Mouse (Mus musculus) CH12.LX (cell line): Measurements from ENCODE around the gene Pak1. TPM values are rescaled to one million over a fixed set of nuclear protein-coding genes. Genes with fewer than 3 reads are reported as not detected.

Experiments
- DNase-seq: peaks from one replicate; pipeline ENCODE4 v3.0.0-alpha.2; 2013; ENCODE audit errors: extremely low read depth
- H3K27ac ChIP-seq: 2 replicates; pipeline ENCODE4 v1.5.1; 2012; ENCODE audit warnings: low read depth, mild to moderate bottlenecking, control low read depth, moderate library complexity; ENCODE audit not compliant: insufficient read depth
- H3K27me3 ChIP-seq: replicated peaks from 2 replicates; pipeline ENCODE3; 2012; ENCODE audit warnings: inconsistent platforms
- H3K36me3 ChIP-seq, 2 experiments: replicated peaks in 1 of 2; 2 replicates each; pipeline versions ENCODE3 to v1.6.1; 2012; ENCODE audit warnings: inconsistent platforms in 1 of 2, low read length in 1 of 2, mild to moderate bottlenecking in 1 of 2, mixed read lengths in 1 of 2, moderate library complexity in 1 of 2; ENCODE audit not compliant: control insufficient read depth in 1 of 2, insufficient read depth in 1 of 2
- H3K4me1 ChIP-seq, 2 experiments: 2 replicates each; pipeline ENCODE4 v1.6.1; 2012; ENCODE audit warnings: inconsistent platforms in 1 of 2, moderate library complexity in 1 of 2; ENCODE audit not compliant: insufficient read depth in 2 of 2, control insufficient read depth in 1 of 2
- H3K4me2 ChIP-seq: 2 replicates; pipeline ENCODE4 v1.6.1; 2012; ENCODE audit warnings: low read depth, mild to moderate bottlenecking, control low read depth; ENCODE audit not compliant: poor library complexity, insufficient read depth, severe bottlenecking
- H3K4me3 ChIP-seq, 3 experiments: fragments of 150-350 bp in 1 of 3; sonication (generic) in 1 of 3; replicated peaks in 1 of 3; 2 replicates each; pipeline versions ENCODE3 to v1.5.1; 2011 to 2012; ENCODE audit warnings: low read depth in 2 of 3, low read length in 2 of 3, mild to moderate bottlenecking in 2 of 3, moderate library complexity in 2 of 3, control low read depth in 1 of 3, improper control_type of control experiment in 1 of 3, inconsistent platforms in 1 of 3, mixed read lengths in 1 of 3; ENCODE audit not compliant: poor library complexity in 1 of 3
- H3K79me2 ChIP-seq: replicated peaks from 2 replicates; pipeline ENCODE4 v1.6.1; 2012; ENCODE audit warnings: mild to moderate bottlenecking, moderate library complexity; ENCODE audit not compliant: control insufficient read depth, poor library complexity, insufficient read depth, severe bottlenecking; ENCODE audit errors: extremely low read depth
- H3K9ac ChIP-seq: 2 replicates; pipeline ENCODE4 v1.6.1; 2012; ENCODE audit warnings: low read depth, mild to moderate bottlenecking, control low read depth, moderate library complexity; ENCODE audit not compliant: insufficient read depth
- H3K9me3 ChIP-seq: replicated peaks from 2 replicates; pipeline ENCODE3; 2012; ENCODE audit warnings: low read length, inconsistent platforms, mixed read lengths
- CHD1 ChIP-seq: IDR thresholded peaks from 2 replicates; pipeline ENCODE4 v1.6.1; 2012; ENCODE audit warnings: low read depth, low read length, improper control_type of control experiment, inconsistent platforms
- CHD2 ChIP-seq: IDR thresholded peaks from 2 replicates; pipeline ENCODE4 v1.6.1; 2011; ENCODE audit warnings: low read length, improper control_type of control experiment
- CTCF ChIP-seq, 2 experiments: IDR thresholded peaks in 1 of 2; conservative IDR thresholded peaks in 1 of 2; 2 replicates each; pipeline ENCODE4 v1.5.1; 2011 to 2012; ENCODE audit warnings: low read depth in 2 of 2, low read length in 2 of 2, improper control_type of control experiment in 1 of 2, inconsistent platforms in 1 of 2, mild to moderate bottlenecking in 1 of 2, moderate library complexity in 1 of 2
- KAT2A ChIP-seq: IDR thresholded peaks from 2 replicates; pipeline ENCODE4 v1.6.1; 2012; ENCODE audit warnings: low read length, improper control_type of control experiment, inconsistent platforms; ENCODE audit not compliant: insufficient replicate concordance
- MAFK ChIP-seq: IDR thresholded peaks from 2 replicates; pipeline ENCODE4 v1.6.1; 2011; ENCODE audit warnings: low read length, improper control_type of control experiment; ENCODE audit not compliant: insufficient replicate concordance
- MXI1 ChIP-seq: IDR thresholded peaks from 2 replicates; pipeline ENCODE4 v1.6.1; 2011; ENCODE audit warnings: mild to moderate bottlenecking, low read depth, low read length, improper control_type of control experiment
- NELFE ChIP-seq: IDR thresholded peaks from 2 replicates; pipeline ENCODE4 v1.6.1; 2011; ENCODE audit warnings: low read depth, low read length, improper control_type of control experiment
- PAX5 ChIP-seq: IDR thresholded peaks from 2 replicates; pipeline ENCODE4 v1.6.1; 2012; ENCODE audit warnings: low read length, inconsistent platforms, mixed read lengths
- RCOR1 ChIP-seq: conservative IDR thresholded peaks from 2 replicates; pipeline ENCODE4 v1.6.1; 2012; ENCODE audit warnings: low read depth, mild to moderate bottlenecking, inconsistent platforms, low read length, improper control_type of control experiment
- SMC3 ChIP-seq: IDR thresholded peaks from 2 replicates; pipeline ENCODE4 v1.6.1; 2011; ENCODE audit warnings: low read depth, low read length, improper control_type of control experiment
- TCF12 ChIP-seq: IDR thresholded peaks from 2 replicates; pipeline ENCODE4 v1.6.1; 2014; ENCODE audit warnings: low read depth, mild to moderate bottlenecking, inconsistent platforms, low read length, improper control_type of control experiment
- UBTF ChIP-seq: IDR thresholded peaks from 2 replicates; pipeline ENCODE4 v1.6.1; 2012; ENCODE audit warnings: low read depth, mild to moderate bottlenecking, inconsistent platforms, low read length, improper control_type of control experiment, moderate library complexity
- USF2 ChIP-seq: conservative IDR thresholded peaks from 2 replicates; pipeline ENCODE4 v1.6.1; 2011; ENCODE audit warnings: low read depth, low read length, improper control_type of control experiment
- dilution Hi-C: fragments of 300-500 bp; cut with MboI; formaldehyde crosslinking; loops from 2 replicates; pipeline ENCODE4 v1.14.3; 2020; ENCODE audit warnings: low sequenced_read_pairs; ENCODE audit not compliant: extremely low pct_unique_long_range_greater_than_20kb, extremely low pct_ligation_motif_present
- in situ Hi-C: fragments of 300-500 bp; cut with MboI; formaldehyde crosslinking; loops from 3 replicates; pipeline ENCODE4 v1.14.3; 2019; ENCODE audit warnings: low sequenced_read_pairs, low pct_ligation_motif_present, low pct_unique_long_range_greater_than_20kb, mixed read lengths
- polyA plus RNA-seq: library from polyadenylated mRNA; unstranded; fragments of >175 nt; gene quantifications from 2 replicates; pipeline ENCODE4 v1.2.1, GENCODE M21; 2012; ENCODE audit warnings: low read depth; ENCODE audit not compliant: insufficient read length
- total RNA-seq, 2 experiments: library from RNA; depleted of rRNA; stranded (reverse); fragments of 300-350 nt in 1 of 2; fragments of >200 nt in 1 of 2; gene quantifications; 2 replicates each; pipeline ENCODE4 v1.2.3; 2012 to 2014

Pak1 gene
- total and polyA plus RNA-seq, 3 experiments = 0.93 to 5.4 (median 4.1) TPM

GRCm38 (mm10) chr7:97838574-97838973 lies 50.2 kb downstream of the Pak1 start:
- H3K9ac ChIP-seq = no peak overlapping the region
- H3K4me2 ChIP-seq = no peak overlapping the region
- no peaks in the 10 kb centered on the region for H3K79me2 ChIP-seq
- dilution Hi-C loops = no loop called here
- in situ Hi-C loops = loop anchor here (10.0 kb wide), 1 partner anchor 84 kb away; no protein-coding TSS in a partner anchor
- TF ChIP-seq PAX5 = no peak
- no peak for TF ChIP-seq MXI1
- TF ChIP-seq SMC3 = no peak
- TF ChIP-seq KAT2A = no peak
- no peak for TF ChIP-seq NELFE
- no peak for TF ChIP-seq UBTF
- H3K9me3 ChIP-seq = no peaks in the 10 kb centered on the region
- no peaks in the 10 kb centered on the region for H3K27me3 ChIP-seq
- H3K4me3 ChIP-seq = no peak overlapping the region
- no peak overlapping the region for H3K27ac ChIP-seq
- no peak for DNase-seq
- H3K36me3 ChIP-seq = no peaks in the 10 kb centered on the region
- peaks cover 0 to 5% of the 10 kb centered on the region in 2 experiments; a peak in 2 of 4 replicates for H3K4me1 ChIP-seq

DNA sequence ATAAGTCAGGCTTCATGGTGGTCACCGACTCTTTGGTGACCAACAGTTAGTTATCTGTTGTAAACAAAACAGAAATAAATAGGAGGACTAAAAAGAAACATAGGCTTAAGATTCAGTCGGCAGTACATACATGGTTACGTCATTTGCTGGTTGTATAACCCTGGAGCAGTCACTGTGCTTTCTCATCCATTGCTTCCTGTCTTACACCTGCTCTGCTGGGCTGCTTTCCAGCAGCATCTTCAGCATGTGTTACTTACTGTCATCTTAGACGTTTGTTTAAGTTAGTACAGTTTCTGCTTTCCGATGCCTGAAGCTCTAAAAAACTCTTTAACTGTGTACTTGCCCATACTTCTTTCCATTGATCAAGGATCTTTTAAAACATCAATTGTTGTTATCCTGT lies 53.0 kb downstream of the Pak1 start:
- Histone ChIP-seq H3K4me2 (no peak overlapping the region), H3K27me3 (no peaks in the 10 kb centered on the region), H3K9ac (no peak overlapping the region), H3K79me2 (no peaks in the 10 kb centered on the region), H3K27ac (no peak overlapping the region), H3K4me1 (peaks cover 0 to 9% of the 10 kb centered on the region in 2 experiments; a peak in 2 of 4 replicates), H3K9me3 (no peaks in the 10 kb centered on the region), H3K36me3 (no peaks in the 10 kb centered on the region), H3K4me3 (no peak overlapping the region)
- no peak for DNase-seq
- in situ Hi-C loops (no loop called here), dilution Hi-C loops (no loop called here)
- TF ChIP-seq USF2 (no peak), RCOR1 (no peak), MAFK (no peak)

- TF ChIP-seq CTCF (conservative IDR thresholded peaks at IDR 0.05 in 1 of 2, IDR thresholded peaks at IDR 0.05 in 1 of 2; ENCODE audit: low read depth in 2 of 2, low read length in 2 of 2) (no peak), NELFE (no peak), CHD2 (no peak), TCF12 (no peak), CHD1 (no peak)
- H3K36me3 ChIP-seq = no peaks in the 10 kb centered on the region
- no peak overlapping the region for H3K9ac ChIP-seq
- H3K27ac ChIP-seq = no peak overlapping the region
- no peak overlapping the region for H3K4me2 ChIP-seq
- dilution Hi-C loops (no loop called here), in situ Hi-C loops (no loop called here)
- no peaks in the 10 kb centered on the region for H3K79me2 ChIP-seq
- no peak for DNase-seq
- H3K4me1 ChIP-seq = peaks cover 0 to 9% of the 10 kb centered on the region in 2 experiments; a peak in 2 of 4 replicates
- H3K9me3 ChIP-seq = no peaks in the 10 kb centered on the region
- H3K27me3 ChIP-seq = no peaks in the 10 kb centered on the region
- H3K4me3 ChIP-seq = no peak overlapping the region
These were observed 54.0 kb downstream of the Pak1 start for GRCm38 (mm10) chr7:97842332-97842731.
